Mouse (Mus musculus): ENCODE measurements at regions not wholly inside any gene's neighbourhood (a gene's known extent, or its start where the extent isn't known, plus 50 kb on each side); places are given as distances from the start of the nearest gene placed in this dataset.

- TF ChIP-seq POLR2A (IDR thresholded peaks at IDR 0.05; ENCODE audit: insufficient read depth, low read depth, low read length): no peak
- no peak for TF ChIP-seq CTCF (IDR thresholded peaks at IDR 0.05; ENCODE audit: insufficient read depth, low read depth, low read length)
Observed at GRCm38 (mm10) chr13:116765491-116765890, 259.8 kb downstream of the Parp8 start.

Measured in olfactory bulb, adult 2 months (tissue).